Mouse (Mus musculus): ENCODE data around the gene Mfsd10. TPM values are rescaled to one million over a fixed set of nuclear protein-coding genes. Genes with fewer than 3 reads are reported as not detected.
"Not testable (repeated sequence)": the region's sequence is repeated elsewhere in the genome, so short reads cannot be mapped to it uniquely, and the experiment has no call there.

Gene Mfsd10
- polyA plus RNA-seq, 1 experiment from 2014 or later: 77.2 TPM

- not testable (repeated sequence) for ATAC-seq (ENCODE audit: low FRiP score); H3K4me3 ChIP-seq; H3K27ac ChIP-seq; H3K9ac ChIP-seq; H3K27me3 ChIP-seq; H3K9me3 ChIP-seq; H3K4me2 ChIP-seq; H3K36me3 ChIP-seq
- WGBS: 88% methylated on average over 5 of the region's 5 CpGs
- H3K4me1 ChIP-seq (replicated peaks): peaks cover 23% of the 10 kb centered on the region
These were observed 44.8 kb downstream of the Mfsd10 start for GRCm38 (mm10) chr5:34592224-34592623.

- no peak overlapping the region for H3K4me3 ChIP-seq
- peaks cover 6% of the 10 kb centered on the region for H3K36me3 ChIP-seq
- H3K9me3 ChIP-seq: no peaks in the 10 kb centered on the region
- peaks cover 27% of the 10 kb centered on the region for H3K4me1 ChIP-seq (replicated peaks)
- 0 out of 2 replicates have a peak overlapping the region, but pooled peaks have one; percentile 37 for H3K27ac ChIP-seq
- no peak for ATAC-seq (ENCODE audit: low FRiP score)
- H3K9ac ChIP-seq: no peak overlapping the region
- H3K27me3 ChIP-seq: no peaks in the 10 kb centered on the region
- no peak overlapping the region for H3K4me2 ChIP-seq
- WGBS: 17% methylated on average over 5 of the region's 5 CpGs
These were observed 45.5 kb downstream of the Mfsd10 start for GRCm38 (mm10) chr5:34591388-34592004.

- 39% methylated on average over 4 of the region's 4 CpGs for WGBS
- ATAC-seq (ENCODE audit: low FRiP score): no peak
- Histone ChIP-seq H3K27me3 (no peaks in the 10 kb centered on the region), H3K9me3 (no peaks in the 10 kb centered on the region), H3K9ac (no peak overlapping the region; the same call in 1 of the 2 replicates), H3K36me3 (peaks cover 6% of the 10 kb centered on the region), H3K4me2 (no peak overlapping the region), H3K4me3 (no peak overlapping the region), H3K4me1 (replicated peaks) (peaks cover 29% of the 10 kb centered on the region), H3K27ac (no peak overlapping the region)
These were observed 46.3 kb downstream of the Mfsd10 start for GRCm38 (mm10) chr5:34590702-34591101.

GRCm38 (mm10) chr5:34590059-34590458 lies 47.0 kb downstream of the Mfsd10 start:
- Histone ChIP-seq H3K9ac (no peak overlapping the region), H3K4me3 (no peak overlapping the region), H3K27ac (no peak overlapping the region), H3K27me3 (no peaks in the 10 kb centered on the region), H3K9me3 (no peaks in the 10 kb centered on the region), H3K36me3 (peaks cover 6% of the 10 kb centered on the region), H3K4me2 (no peak overlapping the region), H3K4me1 (replicated peaks) (peaks cover 29% of the 10 kb centered on the region)
- no peak for ATAC-seq (ENCODE audit: low FRiP score)
- WGBS: 13% methylated on average over 5 of the region's 5 CpGs

- no peaks in the 10 kb centered on the region for H3K36me3 ChIP-seq
- peaks cover 29% of the 10 kb centered on the region for H3K4me1 ChIP-seq (replicated peaks)
- no peak for ATAC-seq (ENCODE audit: low FRiP score)
- H3K9me3 ChIP-seq: no peaks in the 10 kb centered on the region
- WGBS: 91% methylated on average over 5 of the region's 5 CpGs
- no peak overlapping the region for H3K27ac ChIP-seq
- H3K4me2 ChIP-seq: no peak overlapping the region
- no peaks in the 10 kb centered on the region for H3K27me3 ChIP-seq
- no peak overlapping the region for H3K4me3 ChIP-seq
- H3K9ac ChIP-seq: no peak overlapping the region
These were observed 49.1 kb downstream of the Mfsd10 start for GRCm38 (mm10) chr5:34587881-34588280.

- no peaks in the 10 kb centered on the region for H3K27me3 ChIP-seq
- no peak overlapping the region for H3K27ac ChIP-seq
- no peaks in the 10 kb centered on the region for H3K9me3 ChIP-seq
- H3K4me2 ChIP-seq: no peak overlapping the region
- no peak overlapping the region for H3K4me3 ChIP-seq
- H3K9ac ChIP-seq: no peak overlapping the region
- WGBS: 80% methylated on average over 5 of the region's 5 CpGs
- H3K36me3 ChIP-seq: no peaks in the 10 kb centered on the region
- peaks cover 23% of the 10 kb centered on the region for H3K4me1 ChIP-seq (replicated peaks)
- no peak for ATAC-seq (ENCODE audit: low FRiP score)
These were observed 51.8 kb downstream of the Mfsd10 start for GRCm38 (mm10) chr5:34585216-34585615.

Other genes with a start within 250 kb of the Mfsd10 start
- gene Tnip2, start 123.2 kb downstream of the Mfsd10 start, polyA plus RNA-seq (2015; fragmentation: Nextera tagmentation; extraction: Ambion mirVana): 10.3 and 10.7 TPM in 2 replicates
- gene Sh3bp2, start 111.4 kb downstream of the Mfsd10 start, polyA plus RNA-seq (2015; fragmentation: Nextera tagmentation; extraction: Ambion mirVana): 17.1 and 20.9 TPM in 2 replicates
- 206 and 216 TPM in 2 replicates for gene Add1, start 63.5 kb downstream of the Mfsd10 start, polyA plus RNA-seq (2015; fragmentation: Nextera tagmentation; extraction: Ambion mirVana)
- 21.5 and 22.6 TPM in 2 replicates for gene Nop14, start 22.9 kb upstream of the Mfsd10 start, polyA plus RNA-seq (2015; fragmentation: Nextera tagmentation; extraction: Ambion mirVana)
- gene Grk4, start 23.2 kb upstream of the Mfsd10 start, polyA plus RNA-seq (2015; fragmentation: Nextera tagmentation; extraction: Ambion mirVana): 1.6 and 3.3 TPM in 2 replicates
- gene Htt, start 124.5 kb upstream of the Mfsd10 start, polyA plus RNA-seq (2015; fragmentation: Nextera tagmentation; extraction: Ambion mirVana): 13.1 and 15.6 TPM in 2 replicates